Mouse (Mus musculus) liver, postnatal 0 days (tissue): ENCODE data around the gene Ptprd.

Source experiments
- CTCF ChIP-seq: sonication (generic); IDR thresholded peaks from 2 replicates; pipeline ENCODE4 v1.5.1; 2016; ENCODE audit warnings: antibody characterized with exemption, low read depth
- EP300 ChIP-seq: IDR thresholded peaks from 2 replicates; pipeline ENCODE4 v1.6.1; 2016; ENCODE audit warnings: antibody characterized with exemption, low read depth, mild to moderate bottlenecking

DNA sequence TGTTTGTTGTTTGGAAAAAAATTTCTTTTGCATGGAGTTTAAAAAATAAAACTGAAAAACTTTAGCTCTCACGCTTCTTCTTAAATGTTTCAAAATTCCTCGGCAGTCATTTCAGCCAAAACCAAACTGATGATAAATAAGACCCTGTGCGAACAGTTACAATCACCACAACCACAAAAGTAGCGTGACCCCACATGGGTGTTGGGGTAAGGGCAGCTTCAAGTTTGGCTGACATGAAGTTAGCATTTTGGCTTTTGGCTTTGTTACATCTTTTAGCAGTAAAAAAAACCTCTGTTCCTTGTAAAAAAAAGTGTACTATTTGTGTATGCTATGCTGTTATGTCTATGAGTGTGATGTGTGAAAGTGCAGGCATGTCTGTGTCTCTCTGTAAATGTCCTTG is 2203.2 kb downstream of the Ptprd start:
- TF ChIP-seq CTCF = no peak
- TF ChIP-seq EP300 = no peak
